Mouse (Mus musculus) spleen, postnatal 14 days (tissue): ENCODE results near the gene Fam169a.
"Not testable (repeated sequence)": the region's sequence is repeated elsewhere in the genome, so short reads cannot be mapped to it uniquely, and the experiment has no call there.

Source experiments
- DNase-seq, 2 experiments: peaks; one replicate each; pipeline ENCODE4 v3.0.0; 2021 to 2022; ENCODE audit warnings: low spot score in 2 of 2

Fam169a gene

DNA sequence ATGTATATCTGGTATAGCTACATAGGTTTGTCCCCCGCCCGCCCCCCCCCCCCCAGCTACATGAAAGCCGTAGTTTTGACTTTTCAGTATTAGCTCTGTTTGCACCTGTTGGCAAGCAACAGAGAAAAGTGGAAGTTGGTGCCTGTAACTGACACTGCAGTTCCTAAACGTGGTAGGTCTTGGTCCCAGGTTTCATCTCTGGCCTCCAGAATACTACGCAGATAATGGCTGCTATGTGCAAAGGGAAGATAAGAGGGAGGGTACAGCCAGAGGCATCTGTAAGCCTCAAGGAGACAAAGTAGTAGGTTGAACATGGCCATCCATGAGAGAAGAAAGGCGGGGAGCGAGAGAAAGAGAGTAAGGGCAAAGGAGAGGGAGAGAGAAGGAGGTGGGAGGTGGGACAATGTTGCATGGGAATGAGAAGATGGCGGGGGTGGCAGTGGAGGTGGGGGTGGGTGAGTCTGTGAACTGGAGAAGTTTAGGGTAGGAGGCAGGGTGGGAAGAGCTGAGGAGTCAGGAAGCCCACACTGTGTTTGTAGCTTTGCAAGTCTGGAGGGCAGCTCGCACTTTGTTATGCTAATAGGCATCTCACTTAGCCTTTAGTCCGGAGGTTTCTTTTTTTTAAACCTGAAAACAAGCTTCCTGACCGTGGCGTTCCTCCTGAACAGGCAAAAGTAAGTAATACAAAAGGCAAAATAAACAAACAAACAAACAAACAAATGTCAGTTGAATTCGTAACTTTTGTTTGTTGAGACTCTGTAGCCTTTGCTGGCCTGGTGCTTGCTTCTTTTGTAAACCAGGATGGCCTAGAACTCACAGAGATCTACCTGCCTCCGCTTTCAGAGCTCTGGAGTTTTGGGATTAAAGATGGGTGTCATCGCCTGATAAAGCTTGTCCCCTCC is at the start of gene Fam169a:
Fam169a (plus strand) TSS at position 638 of the 902 bp plus-strand sequence.
- DNase-seq = no peak

DNA sequence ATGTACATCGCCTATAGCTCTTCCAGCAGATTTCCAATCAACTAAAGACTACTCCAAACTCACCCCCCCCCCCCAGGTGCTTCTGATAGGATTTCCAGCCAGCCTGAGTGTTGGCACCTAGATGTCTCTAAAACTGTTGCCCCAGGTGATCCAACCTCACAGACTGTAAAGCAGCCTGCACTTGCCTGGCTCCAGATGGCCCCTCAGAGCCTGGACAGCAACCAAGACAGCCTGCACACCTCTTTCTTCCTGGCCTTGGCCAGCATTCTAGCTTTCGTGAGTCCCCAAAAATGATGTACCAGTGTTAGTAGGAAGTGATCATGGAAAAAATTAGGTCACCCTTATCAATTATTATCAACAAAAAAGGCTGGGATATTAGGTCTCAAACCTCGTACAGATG is 49.4 kb upstream of the Fam169a start:
- DNase-seq = no peak

DNA sequence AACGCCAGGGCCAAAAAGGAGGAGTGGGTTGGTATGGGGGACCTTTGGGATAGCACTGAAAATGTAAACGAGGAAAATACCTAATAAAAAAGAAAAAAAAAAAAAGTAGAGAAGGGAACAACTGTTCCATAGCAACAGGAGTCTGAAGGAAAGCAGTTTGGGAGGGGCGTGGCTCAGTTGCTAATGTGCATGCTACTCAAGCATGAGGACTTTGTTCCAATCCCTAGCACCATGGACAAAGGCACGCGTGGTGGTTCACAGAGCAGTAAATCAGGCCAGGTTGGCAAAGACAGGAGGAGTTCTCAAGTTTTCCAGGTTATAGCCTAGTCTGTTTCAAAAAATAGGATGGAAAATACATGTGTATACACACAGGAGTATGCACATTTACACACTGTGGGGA is 47.0 kb upstream of the Fam169a start:
- no peak for DNase-seq

DNA sequence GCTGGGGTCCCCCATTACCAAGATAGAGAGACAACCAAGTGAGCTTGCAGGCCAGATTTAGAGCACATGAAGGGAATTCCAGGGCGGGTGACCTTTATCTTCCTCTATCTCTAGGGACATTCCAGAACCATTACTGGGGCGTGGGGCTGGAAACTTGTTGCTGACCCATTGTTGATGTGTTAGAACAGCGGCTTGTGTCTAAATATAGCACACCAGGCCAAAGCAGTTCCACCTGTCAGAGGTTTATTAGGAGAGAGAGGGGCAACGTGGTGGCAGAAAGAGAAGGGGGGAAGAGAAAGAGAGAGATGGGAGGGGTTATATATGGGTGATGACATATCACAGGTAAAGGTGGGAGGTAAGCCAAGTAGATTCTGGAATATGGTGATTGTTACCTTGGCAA is 45.2 kb upstream of the Fam169a start:
- DNase-seq = no peak

DNA sequence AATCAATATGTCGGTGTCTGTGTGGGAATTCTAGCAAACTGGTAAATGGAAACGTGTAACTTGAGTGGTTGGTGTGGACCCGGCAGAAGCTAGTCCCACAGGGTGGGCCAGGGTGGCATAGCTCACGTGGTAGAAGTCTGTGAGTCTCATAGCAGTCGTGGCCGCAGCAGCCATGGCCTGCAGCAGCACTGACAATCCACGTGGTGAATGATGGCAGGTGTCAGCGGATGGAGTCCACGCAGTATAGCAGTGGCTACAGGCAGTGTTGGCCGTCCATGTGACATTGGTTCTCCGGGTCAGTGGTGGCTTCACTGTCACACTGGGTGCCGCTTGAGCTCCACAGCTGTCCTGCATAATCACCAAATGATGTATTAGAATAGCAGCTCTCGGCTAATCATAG is 37.0 kb upstream of the Fam169a start:
- DNase-seq = no peak

DNA sequence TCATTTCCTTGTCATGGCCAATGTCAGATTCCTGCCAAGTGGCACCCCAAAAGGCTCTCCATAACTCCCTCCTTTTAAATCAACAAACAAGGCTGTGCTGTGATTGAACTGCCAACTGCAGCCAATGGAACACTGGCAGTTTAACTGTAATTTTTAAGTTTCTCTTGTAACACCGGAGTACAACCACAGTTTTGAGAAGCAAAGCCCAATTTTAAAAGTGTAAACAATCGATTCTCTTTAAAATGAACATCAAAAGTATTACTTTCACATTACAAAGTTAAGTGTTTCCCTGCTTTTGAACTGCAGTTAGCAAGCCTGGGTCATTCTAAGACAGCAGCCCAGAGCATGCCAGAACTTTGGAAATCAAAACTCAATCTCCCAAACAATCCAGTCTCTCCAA is 32.8 kb upstream of the Fam169a start, which contains the start of gene 1700029F12Rik:
1700029F12Rik (minus strand) TSS at position 101 of the 400 bp plus-strand sequence.
- DNase-seq = no peak

DNA sequence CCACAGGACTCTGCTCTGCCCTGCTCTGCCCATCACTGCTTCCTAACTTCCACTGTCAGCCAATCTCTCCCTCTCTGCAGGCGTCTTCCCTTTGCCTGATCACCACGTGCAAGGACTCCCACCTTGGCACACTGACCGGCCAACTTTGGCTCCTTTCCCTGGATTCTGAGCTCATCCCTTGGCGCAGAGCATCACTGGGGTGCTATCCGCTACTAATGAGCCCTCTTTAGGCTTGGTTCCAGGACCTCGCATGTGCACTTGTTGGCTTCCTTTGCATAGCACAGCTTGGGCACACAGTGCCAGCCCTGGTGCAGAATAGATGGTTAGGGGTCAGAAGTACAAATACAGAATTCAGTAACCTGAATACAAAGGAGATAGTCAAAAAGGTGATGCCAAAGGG is 15.9 kb upstream of the Fam169a start:
- no peak for DNase-seq

DNA sequence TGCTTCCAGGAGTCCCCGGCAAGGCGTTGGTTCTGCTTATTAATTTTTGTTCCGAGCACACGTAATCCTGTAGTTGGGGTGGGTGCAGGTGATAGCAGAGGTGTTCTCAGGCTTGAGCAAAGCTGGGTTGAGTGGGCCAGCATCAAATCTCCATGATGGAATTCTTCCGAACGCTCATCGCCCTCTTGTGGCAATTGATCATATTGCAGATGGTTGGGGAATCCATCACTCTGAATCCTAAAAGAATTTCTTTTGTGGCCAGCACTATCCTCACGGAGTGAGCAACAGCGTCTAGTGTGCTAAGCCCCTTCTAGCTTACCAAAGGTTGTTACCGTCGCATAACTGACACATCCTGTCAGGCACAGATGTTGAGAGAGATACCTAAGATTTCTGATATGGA is 14.4 kb upstream of the Fam169a start:
- peak in 1 of 2 experiments; percentile 25 for DNase-seq

DNA sequence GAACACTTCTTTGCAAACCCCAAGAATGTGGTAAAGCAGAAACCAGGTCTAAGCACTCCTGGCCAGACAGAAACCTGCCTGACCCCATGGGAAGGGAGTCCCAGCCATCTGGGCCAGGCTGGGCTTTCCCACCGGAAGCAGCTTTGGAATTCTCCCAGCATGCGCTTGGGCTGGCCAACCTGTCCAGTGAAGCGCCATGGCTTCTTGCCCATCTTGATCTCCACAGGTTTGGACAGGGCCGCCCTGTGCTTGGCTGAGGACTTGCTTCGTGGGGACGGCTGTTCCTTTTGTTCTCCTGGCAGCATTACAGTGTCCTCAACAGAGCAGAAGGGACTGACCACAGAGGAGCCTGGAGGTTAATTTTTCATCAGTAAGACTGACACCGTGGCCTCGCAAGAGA is 13.2 kb upstream of the Fam169a start:
- DNase-seq = no peak

DNA sequence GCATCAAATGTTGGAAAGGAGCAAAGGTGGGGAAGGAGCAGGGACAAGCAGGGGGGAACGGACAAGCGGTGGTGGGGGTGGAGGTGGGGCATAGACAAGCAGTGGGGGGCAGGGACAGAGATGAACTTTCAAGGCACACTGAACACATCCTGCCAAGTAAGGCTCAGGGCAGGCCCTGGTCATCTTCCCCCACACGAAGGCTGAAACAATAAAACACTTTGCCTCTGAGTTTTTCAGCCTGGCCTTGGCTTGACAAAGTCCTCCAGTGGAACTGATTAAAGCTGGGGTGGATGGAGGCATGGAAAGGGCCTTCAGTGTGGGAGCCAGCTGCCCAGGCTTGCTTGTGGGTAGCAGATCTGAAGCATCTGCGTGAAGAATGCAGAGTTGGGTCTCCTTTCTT is 9.3 kb upstream of the Fam169a start:
- DNase-seq = no peak

DNA sequence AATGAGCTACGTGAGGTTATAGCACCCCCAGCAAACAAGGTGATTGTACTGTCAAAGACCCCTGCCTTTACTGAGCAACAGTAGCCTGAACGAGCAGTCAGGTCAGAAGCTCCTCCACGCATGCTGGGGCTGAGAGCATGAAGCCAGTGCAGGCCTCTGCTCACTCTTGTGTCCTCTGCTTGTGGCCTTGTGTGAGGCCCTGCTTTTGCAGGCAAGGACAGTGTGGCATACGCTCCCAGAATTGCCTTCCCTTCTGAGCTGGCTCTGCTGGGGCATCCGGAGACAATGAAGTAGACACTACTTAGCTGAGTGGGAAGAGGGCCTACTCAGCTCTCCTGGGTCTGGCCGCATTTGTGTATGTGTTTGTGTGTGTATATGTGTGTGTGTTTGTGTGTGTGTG is 7.3 kb upstream of the Fam169a start:
- no peak for DNase-seq

DNA sequence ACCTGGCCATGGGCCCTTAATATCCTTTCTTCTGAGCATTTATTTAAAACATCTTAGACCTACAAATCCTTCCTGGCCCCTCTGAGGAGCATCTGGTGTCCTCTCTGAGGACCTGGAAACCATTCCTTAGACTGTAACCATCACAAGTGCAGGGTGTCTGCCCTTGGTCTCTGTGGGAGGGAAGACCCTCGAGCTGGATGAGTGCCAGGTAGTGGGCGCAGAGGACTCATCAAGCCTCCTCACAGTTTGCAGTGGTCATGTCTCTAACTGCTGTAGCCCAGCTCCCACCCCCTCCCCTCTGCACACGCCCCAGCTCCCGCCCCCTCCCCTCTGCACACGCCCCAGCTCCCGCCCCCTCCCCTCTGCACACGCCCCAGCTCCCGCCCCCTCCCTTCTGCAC is 6.8 kb upstream of the Fam169a start:
- no peak for DNase-seq

DNA sequence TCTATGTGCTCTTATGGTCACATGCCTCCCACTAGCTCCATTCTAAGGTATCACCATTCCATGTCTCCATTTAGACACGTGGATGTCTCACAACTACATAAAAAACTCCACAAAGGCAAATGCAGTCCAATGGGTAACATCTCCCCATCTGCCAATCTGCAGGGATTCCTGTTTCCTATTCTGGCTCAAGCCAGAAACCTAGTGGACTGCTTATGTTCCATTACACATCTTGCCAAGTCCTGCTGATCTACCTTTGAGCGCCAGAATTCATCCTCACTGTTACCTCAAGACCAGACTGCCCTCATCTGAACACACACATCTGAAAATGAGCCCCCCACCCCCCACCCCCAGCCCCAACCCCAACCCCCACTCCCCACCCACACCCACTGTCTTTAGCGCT is 4.9 kb upstream of the Fam169a start:
- DNase-seq = no peak

DNA sequence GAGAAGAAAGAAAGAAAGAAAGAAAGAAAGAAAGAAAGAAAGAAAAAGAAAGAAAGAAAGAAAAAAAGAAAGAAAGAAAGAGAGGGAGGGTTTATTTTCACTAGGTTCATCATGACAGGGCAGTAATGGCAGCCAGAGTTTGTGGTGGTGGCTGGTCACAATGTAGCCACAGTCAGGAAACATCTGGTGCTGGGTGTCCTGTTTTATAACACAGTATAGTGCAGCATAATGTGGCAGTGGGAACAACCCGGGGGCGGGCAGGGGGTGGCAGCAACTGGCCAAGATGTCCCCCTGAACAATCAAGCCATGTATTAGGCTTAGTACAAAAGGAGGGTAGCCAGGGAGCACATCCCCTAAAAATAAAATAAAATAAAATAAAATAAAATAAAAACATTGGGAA is 3.7 kb upstream of the Fam169a start:
- DNase-seq = no peak

DNA sequence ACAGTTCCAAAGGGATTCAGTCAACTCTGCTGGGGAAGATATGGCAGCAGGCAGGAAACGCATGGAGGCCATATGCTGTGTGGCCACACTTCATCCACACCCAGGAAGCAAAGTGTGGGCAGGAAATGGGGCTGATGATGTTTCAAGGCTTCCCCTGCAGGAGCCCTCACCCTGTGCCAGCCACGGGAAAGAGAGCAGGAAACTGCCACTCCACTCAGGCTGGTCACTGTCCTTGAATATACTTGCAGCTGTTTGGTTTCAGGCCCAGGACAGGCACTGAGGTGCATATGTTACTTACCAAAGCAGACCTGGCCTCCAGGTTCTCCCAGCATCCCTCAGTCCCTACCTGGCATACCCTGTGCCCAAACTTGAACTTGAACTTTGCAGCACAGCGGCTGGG is 2.7 kb upstream of the Fam169a start:
- no peak for DNase-seq

DNA sequence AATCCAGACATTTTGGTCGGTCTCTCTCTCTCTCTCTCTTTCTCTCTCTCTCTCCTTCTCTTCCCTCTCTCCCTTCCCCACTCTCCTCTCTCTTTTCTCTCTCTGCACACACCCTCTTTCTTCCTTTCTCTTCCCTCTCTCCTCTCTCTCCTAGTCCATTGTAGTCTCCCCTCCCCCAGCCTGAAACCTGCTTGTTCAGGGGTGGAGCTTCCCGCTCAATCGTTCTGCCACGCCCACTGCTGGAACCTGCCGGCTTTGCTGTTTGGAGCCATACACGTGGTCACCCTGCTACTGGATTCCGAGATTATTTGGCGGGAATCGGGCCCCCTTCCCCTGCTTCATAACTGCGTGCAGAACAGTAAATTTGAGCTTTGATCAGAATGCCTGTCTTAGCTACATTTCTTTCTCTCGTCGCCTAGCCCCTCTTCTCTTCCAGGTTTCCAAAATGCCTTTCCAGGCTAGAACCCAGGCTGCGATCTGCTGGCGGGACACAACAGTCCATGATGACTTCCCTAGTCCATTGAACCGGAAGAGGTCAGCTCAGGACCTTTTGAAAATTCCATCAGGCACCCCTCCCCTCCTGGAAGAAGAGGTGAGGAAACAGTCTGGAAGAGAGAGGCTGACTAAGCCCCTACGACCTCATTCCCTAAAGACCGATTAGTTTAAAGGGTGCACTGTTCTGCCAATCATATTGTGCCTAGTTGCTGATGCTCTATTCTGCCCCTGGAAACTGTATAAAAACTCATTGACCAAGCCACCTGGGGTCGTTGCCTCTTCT is 2.1 kb upstream of the Fam169a start:
- not testable (repeated sequence) for DNase-seq

DNA sequence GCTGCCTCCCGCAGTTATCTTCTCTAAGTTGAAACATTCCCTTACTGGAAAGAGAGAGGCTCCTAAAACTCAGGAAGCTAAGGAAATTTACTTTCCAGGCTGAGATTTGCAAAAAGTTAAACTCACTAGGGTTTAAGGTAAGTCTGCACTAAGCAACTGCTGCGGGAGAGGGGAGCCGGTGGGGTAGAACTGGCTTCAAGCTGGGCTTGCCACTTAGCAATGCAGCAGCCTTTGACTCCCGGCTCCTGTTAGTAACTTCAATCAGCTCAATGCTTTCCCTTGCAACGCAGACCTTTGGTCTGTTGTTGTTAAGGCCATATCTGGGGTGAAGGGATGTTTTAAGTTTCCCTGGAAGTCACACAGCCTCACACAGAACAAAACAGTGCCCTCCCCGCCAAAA is 605 bp downstream of the Fam169a start:
- DNase-seq = no peak

DNA sequence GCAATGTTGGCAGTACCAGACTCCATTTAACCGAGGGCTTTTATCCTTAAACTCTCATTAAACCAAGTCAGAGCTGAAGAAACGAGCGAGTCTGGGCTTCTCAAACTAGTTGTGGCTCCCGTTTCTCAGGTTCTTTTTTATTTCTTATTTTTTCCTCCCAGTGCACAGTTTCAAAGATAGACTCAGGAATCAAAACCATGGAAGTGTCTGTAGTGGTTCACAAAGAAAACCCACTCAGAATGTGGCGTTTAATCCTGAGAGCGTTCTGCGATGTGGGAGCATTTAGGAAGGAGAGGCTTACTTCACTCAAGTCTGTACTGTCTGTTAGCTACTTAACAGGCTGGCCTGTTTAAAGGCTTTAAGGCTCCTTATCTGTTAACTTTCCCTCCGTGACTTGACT is 1.1 kb downstream of the Fam169a start:
- no peak for DNase-seq

DNA sequence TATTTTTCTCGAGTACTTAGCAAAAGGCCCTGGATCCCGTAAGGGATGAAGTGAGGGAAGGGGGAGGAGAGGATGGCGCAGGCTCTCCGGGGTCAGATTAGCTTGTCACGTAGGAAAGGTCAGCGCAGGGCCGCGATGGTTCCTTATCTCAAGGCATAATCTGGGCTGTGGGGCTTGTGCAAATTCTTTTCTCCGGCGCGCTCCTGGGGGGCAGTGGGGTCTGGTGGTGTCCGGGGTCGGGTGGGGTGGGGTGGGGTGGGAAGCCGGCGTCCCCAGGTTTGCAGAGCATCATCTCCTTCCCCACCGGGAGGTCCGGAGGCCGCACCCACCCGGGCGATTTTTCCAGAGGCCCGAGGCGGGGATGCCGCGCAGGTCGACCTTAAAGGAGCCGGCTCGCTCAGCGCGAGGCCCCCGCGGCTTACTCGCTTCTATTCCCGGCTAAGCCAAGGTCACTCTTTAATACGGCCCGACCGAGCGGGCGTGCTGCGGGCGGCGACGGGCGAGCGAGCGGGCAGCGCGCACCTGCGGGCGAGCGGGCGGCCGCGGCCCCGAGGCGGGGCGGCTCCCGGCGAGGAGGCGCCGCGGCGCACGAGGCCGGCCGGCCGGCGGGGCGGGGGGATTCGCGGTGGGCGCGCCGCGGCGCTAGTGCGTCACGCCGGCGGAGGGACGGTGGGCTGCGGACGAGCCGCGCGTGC is 4.0 kb downstream of the Fam169a start:
- DNase-seq = no peak

DNA sequence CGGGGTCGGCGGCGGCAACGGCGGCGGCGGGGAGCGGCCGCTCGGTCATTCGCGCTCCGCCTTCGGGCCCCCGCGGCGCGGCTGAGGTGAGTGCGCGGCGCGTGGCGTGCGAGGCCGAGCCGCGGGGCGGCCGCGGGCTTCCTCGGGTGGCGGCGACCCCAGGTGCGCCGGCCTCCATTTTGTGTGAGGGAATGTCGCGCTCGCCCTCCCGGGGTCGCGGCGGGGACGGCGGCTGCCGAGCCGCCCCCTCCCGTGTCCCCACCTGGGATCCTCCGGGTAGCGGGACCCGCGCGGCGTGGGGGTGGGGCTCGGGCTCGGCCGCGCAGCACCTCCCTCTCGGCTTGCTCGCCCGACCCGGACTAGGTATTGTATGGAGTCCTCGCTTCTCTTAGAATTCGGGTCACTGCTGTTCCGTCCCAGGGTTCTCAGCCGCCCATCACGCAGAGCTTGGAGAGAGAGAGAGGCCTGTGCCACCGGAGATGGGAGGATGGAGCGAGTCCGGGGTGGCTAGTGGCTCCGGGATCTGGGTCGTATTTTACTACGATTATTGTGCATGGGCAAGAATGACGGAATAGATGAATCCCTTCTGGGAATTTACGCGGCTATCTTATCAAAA is 4.6 kb downstream of the Fam169a start:
- no peak for DNase-seq

DNA sequence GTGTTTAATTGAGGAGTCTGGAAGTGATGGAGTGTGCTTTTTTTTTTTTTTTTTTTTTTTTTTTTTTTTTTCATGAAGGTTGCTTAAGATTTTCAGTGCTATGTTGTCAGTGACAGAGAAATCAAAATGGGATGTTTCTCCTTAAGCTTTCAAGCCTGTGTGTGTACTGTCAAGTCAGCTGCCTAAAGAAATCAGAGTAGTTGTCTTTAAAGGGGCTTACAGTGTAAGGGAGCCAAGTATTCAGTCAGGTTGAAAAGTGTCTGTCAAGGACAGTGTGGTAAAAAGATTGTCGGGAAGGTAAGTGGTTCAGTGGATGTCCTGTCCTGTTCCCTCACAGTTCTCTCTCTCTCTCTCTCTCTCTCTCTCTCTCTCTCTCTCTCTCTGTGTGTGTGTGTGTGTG is 6.4 kb downstream of the Fam169a start:
- DNase-seq = no peak

DNA sequence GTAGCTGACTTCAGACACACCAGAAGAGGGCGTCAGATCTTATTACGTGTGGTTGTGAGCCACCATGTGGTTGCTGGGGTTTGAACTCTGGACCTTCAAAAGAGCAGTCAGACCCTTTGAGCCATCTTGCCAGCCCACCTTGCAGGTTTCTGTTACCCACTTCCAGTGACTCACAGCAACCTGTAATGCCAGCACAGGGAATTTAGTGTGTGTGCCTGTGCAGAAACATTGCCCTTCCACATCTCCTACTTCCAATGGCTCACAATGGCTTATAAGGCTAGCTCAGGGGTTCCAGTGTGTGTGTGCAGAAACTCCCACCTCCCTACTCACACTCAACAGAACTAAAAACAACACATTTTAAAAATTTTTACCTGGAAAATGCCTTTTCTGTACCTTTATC is 10.5 kb downstream of the Fam169a start:
- no peak for DNase-seq
